Comparison of ENCODE assay signal across 16 mouse cellular contexts in the genomic region with DNA sequence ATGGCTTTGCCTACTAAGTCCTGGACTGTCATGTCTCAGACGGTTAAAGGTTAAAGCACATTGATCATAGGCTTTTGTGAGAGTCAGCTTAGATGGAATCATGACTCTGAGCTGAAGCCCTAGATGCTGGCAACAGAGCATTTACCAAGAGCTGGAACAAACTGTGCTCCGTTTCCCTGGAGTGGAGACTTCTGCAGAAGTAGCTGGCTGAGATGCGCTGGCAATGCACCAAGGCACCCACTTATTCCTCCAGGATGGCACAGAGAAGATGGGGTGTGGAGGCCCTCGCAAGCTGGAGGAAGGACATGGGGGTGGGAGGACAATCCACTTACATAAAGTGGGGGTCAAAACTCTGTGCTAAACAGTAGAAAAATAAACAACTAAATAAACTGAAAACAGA.
DNase-seq lines count a peak whose midpoint lies in the region.
"Had no signal": no experiment of that assay in that cellular context is flagged by ENCODE, and none has a peak within 500 bp of the region (broad histone marks: within the 10 kb centered on the region; RNA-seq: fewer than 3 reads in every experiment).

No protein-coding gene starts in this region.

- DNase-seq in frontal cortex, adult 2 months (ENCODE audit: extremely low spot score in 1 of 2, low spot score in 1 of 2) = peak; percentile 44 to 79
- DNase-seq in frontal cortex, postnatal 10 days (ENCODE audit: low spot score in 2 of 2) = no peak
- peak; percentile 72 to 76 for DNase-seq in frontal cortex, postnatal 36 days (ENCODE audit: low spot score in 2 of 2)
- DNase-seq in left cerebral cortex, adult 18-20 months (ENCODE audit: low spot score in 2 of 2) = peak; percentile 85 to 89
- peak; percentile 51 for DNase-seq in right cerebral cortex, postnatal 10 days (ENCODE audit: low spot score in 2 of 2)
- no peak for DNase-seq in testis, postnatal 10 days (ENCODE audit: low spot score)
- no peak for DNase-seq in gastrocnemius, adult 8-10 months (ENCODE audit: low spot score in 2 of 2)
- DNase-seq in yolk sac, embryonic 10.5 days (ENCODE audit: low spot score) = no peak
- DNase-seq: adrenal gland, postnatal 36 days; B cell, adult 2 months; gastrocnemius, postnatal 10 days; heart, postnatal 14 days; kidney, postnatal 36 days; liver, postnatal 0 days; thymus, adult 2 months; thymus, postnatal 4 days had no signal

Comparison
In these comparisons a context has a peak if more than half of its experiments do, and no peak if none do; other contexts are left out.
1. DNase-seq: peak in frontal cortex, adult 2 months (2 of 2), frontal cortex, postnatal 36 days (2 of 2), left cerebral cortex, adult 18-20 months (2 of 2) and right cerebral cortex, postnatal 10 days (2 of 2); none in frontal cortex, postnatal 10 days (0 of 2), testis, postnatal 10 days (single experiment), gastrocnemius, adult 8-10 months (0 of 2) and yolk sac, embryonic 10.5 days (single experiment).